Mouse (Mus musculus): ENCODE measurements around the gene Adck2. TPM values are rescaled to one million over a fixed set of nuclear protein-coding genes. Genes with fewer than 3 reads are reported as not detected.

The Adck2 gene
- total RNA-seq, 2 experiments from 2014 or later = 3.9 to 6.9 TPM

DNA sequence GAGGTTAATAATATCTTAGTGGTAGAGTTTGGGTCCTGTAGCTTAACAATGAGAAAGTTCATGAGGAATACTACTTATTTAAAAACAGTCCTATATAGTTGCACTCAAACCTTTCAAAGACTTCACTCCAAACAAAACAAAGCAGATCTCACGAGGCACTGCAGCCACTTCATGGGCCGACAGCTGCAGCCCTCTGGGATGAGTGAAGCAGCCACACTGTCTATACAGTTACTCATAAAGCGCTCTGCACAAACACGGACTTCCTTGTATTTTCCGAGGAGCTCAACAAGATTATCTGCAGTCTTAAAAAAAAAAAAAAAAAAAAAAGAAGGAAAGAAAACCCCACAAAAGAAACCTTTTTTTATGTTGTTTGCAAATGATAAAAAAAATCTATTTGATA lies 33.7 kb downstream of the Adck2 start:
- intact Hi-C loops (cut with DNase I) = no loop called here
- DNase-seq = no peak

DNA sequence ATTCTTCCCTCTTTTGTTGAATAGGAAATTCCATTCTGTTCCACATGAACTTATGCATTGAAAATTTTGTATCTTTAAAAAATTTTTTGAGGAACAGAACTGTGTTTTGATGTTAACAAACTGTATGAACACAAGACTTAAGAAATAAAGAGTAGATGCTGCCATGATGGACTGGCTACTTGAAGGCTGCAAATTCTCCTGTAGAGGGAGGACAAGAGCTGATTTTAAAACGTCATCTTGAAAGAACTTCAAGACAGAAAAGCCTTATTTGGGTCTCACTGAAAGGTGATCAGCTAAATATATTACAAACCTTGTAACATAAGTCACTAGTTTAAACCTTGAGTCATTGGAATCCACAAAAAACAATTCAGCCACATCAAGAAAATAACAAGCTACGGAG lies 36.5 kb downstream of the Adck2 start:
- intact Hi-C loops (cut with DNase I) = no loop called here
- no peak for DNase-seq

DNA sequence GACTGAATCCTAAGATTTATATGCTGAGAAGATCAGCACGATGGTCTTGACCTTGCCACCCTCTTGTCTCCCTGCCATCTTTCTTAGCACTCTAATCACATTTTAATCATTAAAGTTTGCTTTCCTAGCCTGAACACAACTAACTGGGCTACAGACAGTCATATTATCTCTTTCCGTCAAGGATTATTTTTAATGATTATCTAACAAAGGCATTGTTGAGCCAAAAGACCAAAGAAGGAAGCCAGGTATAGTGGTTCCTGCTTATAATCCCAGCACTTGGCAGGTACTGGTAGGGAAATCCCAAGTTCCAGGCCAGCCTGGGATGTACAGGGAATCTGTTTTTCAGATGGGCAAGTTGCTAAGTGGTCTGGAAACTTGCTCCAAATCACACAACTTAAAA lies 37.6 kb downstream of the Adck2 start:
- intact Hi-C loops (cut with DNase I) = no loop called here
- no peak for DNase-seq

Other genes starting within 250 kb of the Adck2 start
- gene Slc37a3, start 196.2 kb upstream of the Adck2 start, total RNA-seq (2021) = 10 to 100 TPM; 14.2 to 15.1 TPM
- gene Rab19, start 192.7 kb upstream of the Adck2 start, total RNA-seq (2021) = not detected
- 10 to 100 TPM; 15.6 to 18.4 TPM for gene Mkrn1, start 153.4 kb upstream of the Adck2 start, total RNA-seq (2021)
- gene Dennd2a, start 16.0 kb upstream of the Adck2 start, total RNA-seq (2021) = 1 to 10 TPM; 3.0 to 3.2 TPM
- under 1 TPM in 1 of 2 experiments, not detected in 1; 0.64 TPM for gene Gm42420, start 11.9 kb downstream of the Adck2 start, total RNA-seq (2021)
- 100 to 1,000 TPM; 403 to 433 TPM for gene Ndufb2, start 18.7 kb downstream of the Adck2 start, total RNA-seq (2021)
- 1 to 10 TPM; 5.1 to 7.1 TPM for gene Braf, start 151.6 kb downstream of the Adck2 start, total RNA-seq (2021)
- 10 to 100 TPM; 52.9 to 57.6 TPM for gene Mrps33, start 237.1 kb downstream of the Adck2 start, total RNA-seq (2021)